Mouse (Mus musculus): ENCODE data around the gene Nynrin.

DNA sequence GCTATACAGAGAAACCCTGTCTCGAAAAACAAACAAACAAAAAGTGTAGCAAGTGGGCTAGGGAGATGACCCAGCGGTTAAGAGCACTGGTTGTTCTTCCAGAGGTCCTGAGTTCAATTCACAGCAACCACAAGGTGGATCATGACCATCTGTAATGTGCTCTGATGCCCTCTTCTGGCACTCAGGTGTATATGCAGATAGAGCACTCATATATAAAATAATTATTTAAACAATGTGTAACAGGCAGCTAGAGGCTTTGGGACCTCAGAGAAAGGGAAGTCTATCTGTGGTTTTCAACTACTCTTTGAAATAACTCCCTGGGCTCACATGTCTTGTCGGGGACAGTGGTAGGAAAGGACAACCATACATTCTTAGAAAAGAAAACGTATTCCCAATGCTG lies 15.1 kb upstream of the Nynrin start:
- no peak for TF ChIP-seq ZNF384 (IDR thresholded peaks at IDR 0.05; ENCODE audit: low read depth, low read length)
- TF ChIP-seq MAFK (IDR thresholded peaks at IDR 0.05; ENCODE audit: insufficient read depth, low read depth, low read length): no peak
- TF ChIP-seq CHD2 (IDR thresholded peaks at IDR 0.05; ENCODE audit: low read depth, low read length): no peak

Data from ES-E14 (cell line).